Mouse (Mus musculus): Measurements from ENCODE around the gene Sept5.

DNA sequence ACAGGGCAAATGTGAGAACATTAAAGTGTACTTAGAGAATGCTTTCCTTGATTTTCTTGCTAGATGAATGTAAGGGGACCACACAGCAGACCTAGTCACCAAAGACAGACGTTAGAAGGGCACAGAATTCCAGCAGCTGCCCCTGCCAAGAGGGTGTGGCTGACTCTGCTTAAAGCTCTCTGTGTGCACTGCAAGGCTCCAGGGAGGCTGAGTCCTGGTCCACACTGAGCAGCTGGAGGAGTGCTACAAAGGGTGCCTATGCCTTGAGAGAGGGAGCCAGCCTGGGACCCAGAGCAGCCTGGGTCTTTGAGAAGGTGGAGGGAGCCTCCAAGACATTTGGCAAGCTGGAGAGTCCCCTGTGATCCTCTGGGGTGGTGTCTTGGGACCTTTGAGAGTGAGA, 3.6 kb upstream of the Sept5 start:
- no peak for TF ChIP-seq POLR2A (IDR thresholded peaks at IDR 0.05; ENCODE audit: low read depth, low read length)
- no peak for TF ChIP-seq CTCF (conservative IDR thresholded peaks at IDR 0.05; ENCODE audit: insufficient read depth, insufficient read length, low read depth, low read length)
